Mouse (Mus musculus) hindbrain, embryonic 16.5 days (tissue): ENCODE measurements around the gene Syngr1. TPM values are rescaled to one million over a fixed set of nuclear protein-coding genes. Genes with fewer than 3 reads are reported as not detected.
A peak's percentile ranks its signal among the peaks of the same experiment; 100 is the strongest.

Source experiments
- ATAC-seq: fragments of 200-750 bp; cut with Nextera tagmentation; 2 replicates; pipeline ENCODE4 v1.8.0; 2017; ENCODE audit warnings: moderate TSS enrichment, moderate library complexity
- H3K27ac ChIP-seq: fragments of 300-500 bp; sonication (generic); 2 replicates; pipeline ENCODE4 v1.5.1; 2014; ENCODE audit warnings: low read depth, mild to moderate bottlenecking, control low read depth, low read length, moderate library complexity
- H3K27me3 ChIP-seq: fragments of 300-500 bp; sonication (generic); replicated peaks from 2 replicates; pipeline ENCODE4 v1.6.1; 2014; ENCODE audit warnings: low read length; ENCODE audit not compliant: control insufficient read depth, insufficient read depth
- H3K36me3 ChIP-seq: fragments of 300-500 bp; sonication (generic); 2 replicates; pipeline ENCODE4 v1.6.1; 2014; ENCODE audit warnings: mild to moderate bottlenecking, low read length, moderate library complexity, mixed read lengths; ENCODE audit not compliant: control insufficient read depth, insufficient read depth
- H3K4me1 ChIP-seq: fragments of 300-500 bp; sonication (generic); 2 replicates; pipeline ENCODE4 v1.6.1; 2014; ENCODE audit warnings: low read depth, low read length; ENCODE audit not compliant: control insufficient read depth, insufficient read depth
- H3K4me2 ChIP-seq: fragments of 300-500 bp; sonication (generic); 2 replicates; pipeline ENCODE4 v1.6.1; 2014; ENCODE audit warnings: mild to moderate bottlenecking, low read length, control low read depth, moderate library complexity
- H3K4me3 ChIP-seq: fragments of 300-500 bp; sonication (generic); 2 replicates; pipeline ENCODE4 v1.5.1; 2014; ENCODE audit warnings: mild to moderate bottlenecking, low read length, control low read depth, moderate library complexity
- H3K9ac ChIP-seq: fragments of 300-500 bp; sonication (generic); 2 replicates; pipeline ENCODE4 v1.6.1; 2014; ENCODE audit warnings: low read depth, mild to moderate bottlenecking, control low read depth, low read length, moderate library complexity
- H3K9me3 ChIP-seq: fragments of 300-500 bp; sonication (generic); 2 replicates; pipeline ENCODE4 v1.6.1; 2014; ENCODE audit warnings: mild to moderate bottlenecking, low read length, moderate library complexity; ENCODE audit not compliant: control insufficient read depth
- WGBS: fragments of 180-500 bp; shearing (Covaris S2); extraction: QIAGEN DNeasy Blood & Tissue Kit; methylation state at CpG from one replicate; pipeline ENCODE4 v1.1.7; 2014; 5-methylcytosine and 5-hydroxymethylcytosine counted together
- polyA plus RNA-seq: library from polyadenylated mRNA; unstranded; fragments of >200 nt; fragmentation: Nextera tagmentation; extraction: Ambion mirVana; gene quantifications from 2 replicates; pipeline ENCODE4 v1.2.1, GENCODE M21; 2015

The Syngr1 gene
- polyA plus RNA-seq, 1 experiment from 2014 or later, result 80.3 TPM

DNA sequence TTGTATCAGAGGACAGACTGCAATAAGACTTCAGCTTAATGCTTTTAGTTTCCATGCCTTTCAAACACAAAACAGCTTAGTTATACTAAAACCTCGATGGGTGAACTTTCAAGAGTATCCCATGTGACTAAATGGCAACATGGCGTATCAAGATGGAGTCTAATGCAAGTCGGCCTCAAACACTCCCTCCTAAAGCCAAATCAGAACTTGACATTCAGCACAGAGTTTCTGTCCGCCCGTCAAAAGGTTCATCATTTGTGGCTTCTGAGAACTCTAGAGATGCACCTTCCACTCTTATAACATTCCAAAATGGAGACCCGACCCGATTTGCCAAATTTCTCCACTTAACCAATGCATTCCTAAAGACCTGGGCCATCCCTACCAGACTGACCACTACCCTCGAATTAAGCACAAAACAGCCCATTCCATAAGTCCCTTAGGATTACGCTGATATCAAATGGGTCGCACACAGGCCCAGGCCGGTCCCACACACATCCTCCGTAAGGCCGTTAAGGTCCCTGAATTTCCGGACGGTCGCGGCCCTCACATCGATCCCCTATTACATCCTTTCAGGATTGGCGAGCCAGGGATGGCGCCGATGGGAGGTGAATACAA lies 8.4 kb upstream of the Syngr1 start:
- peak overlapping the region; percentile 88 for H3K9ac ChIP-seq
- peak overlapping the region; percentile 70 for H3K4me3 ChIP-seq
- WGBS, result under 1% methylated on average over 21 of the region's 21 CpGs
- no peaks in the 10 kb centered on the region for H3K27me3 ChIP-seq
- H3K4me1 ChIP-seq, result peaks cover 25% of the 10 kb centered on the region
- ATAC-seq, result no peak; the same call in 1 of the 2 replicates
- peak overlapping the region; percentile 88 for H3K4me2 ChIP-seq
- peak overlapping the region; percentile 86 for H3K27ac ChIP-seq
- H3K9me3 ChIP-seq, result no peaks in the 10 kb centered on the region
- peaks cover 34% of the 10 kb centered on the region for H3K36me3 ChIP-seq

DNA sequence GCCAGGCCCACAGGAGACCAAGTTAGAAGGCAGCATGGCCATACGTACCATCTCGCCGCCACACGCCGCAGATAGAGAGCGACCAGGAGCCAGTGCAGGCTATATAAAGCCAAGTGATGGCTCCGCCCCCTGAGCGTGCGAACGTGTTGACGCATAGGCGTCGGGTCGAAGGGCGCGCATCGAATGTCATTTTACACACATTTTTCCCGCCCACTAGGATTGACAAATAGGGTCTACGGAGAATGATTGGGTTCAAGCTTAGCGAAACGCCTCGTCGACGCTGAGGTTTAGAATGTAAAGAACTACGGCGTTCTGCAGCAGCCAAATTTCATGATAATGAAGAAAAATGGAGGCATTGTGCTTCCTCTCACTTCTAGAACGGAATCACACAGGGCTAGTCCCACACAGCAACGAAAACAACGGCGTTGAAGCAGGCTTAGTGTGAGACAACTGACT lies 7.8 kb upstream of the Syngr1 start:
- ATAC-seq, result peak; percentile 97
- peaks cover 25% of the 10 kb centered on the region for H3K4me1 ChIP-seq
- peaks cover 29% of the 10 kb centered on the region for H3K36me3 ChIP-seq
- H3K9me3 ChIP-seq, result no peaks in the 10 kb centered on the region
- peak overlapping the region; percentile 70 for H3K4me3 ChIP-seq
- peak overlapping the region; percentile 88 for H3K9ac ChIP-seq
- H3K27me3 ChIP-seq, result no peaks in the 10 kb centered on the region
- under 1% methylated on average over 30 of the region's 30 CpGs for WGBS
- H3K27ac ChIP-seq, result peak overlapping the region; percentile 93
- H3K4me2 ChIP-seq, result peak overlapping the region; percentile 88

DNA sequence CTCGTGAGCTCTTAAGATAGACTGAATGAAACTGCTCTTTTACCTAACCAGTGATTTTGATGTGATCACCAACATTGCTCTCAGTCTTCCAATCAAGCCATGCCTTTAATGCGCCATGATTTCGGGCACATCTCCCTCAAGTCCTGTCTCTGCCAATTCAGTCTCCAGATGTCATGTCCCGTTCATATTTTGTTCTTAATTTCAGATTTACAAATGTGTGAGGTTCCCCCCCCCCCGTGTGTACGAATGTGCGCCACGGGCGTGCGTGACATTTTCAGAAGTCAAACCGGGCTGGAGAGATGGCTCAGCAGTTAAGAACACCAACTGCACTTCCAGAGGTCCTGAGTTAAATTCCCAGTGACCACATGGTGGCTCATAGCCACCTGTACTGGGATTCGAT lies 7.4 kb upstream of the Syngr1 start:
- Histone ChIP-seq H3K9ac (peak overlapping the region; percentile 65), H3K36me3 (peaks cover 25% of the 10 kb centered on the region), H3K4me3 (peak overlapping the region; percentile 70), H3K27me3 (no peaks in the 10 kb centered on the region), H3K4me1 (peaks cover 25% of the 10 kb centered on the region), H3K27ac (peak overlapping the region; percentile 93), H3K9me3 (no peaks in the 10 kb centered on the region), H3K4me2 (peak overlapping the region; percentile 80)
- ATAC-seq, result 0 out of 2 replicates have a peak, but pooled peaks have one; percentile 1
- WGBS, result under 1% methylated on average over 12 of the region's 12 CpGs

DNA sequence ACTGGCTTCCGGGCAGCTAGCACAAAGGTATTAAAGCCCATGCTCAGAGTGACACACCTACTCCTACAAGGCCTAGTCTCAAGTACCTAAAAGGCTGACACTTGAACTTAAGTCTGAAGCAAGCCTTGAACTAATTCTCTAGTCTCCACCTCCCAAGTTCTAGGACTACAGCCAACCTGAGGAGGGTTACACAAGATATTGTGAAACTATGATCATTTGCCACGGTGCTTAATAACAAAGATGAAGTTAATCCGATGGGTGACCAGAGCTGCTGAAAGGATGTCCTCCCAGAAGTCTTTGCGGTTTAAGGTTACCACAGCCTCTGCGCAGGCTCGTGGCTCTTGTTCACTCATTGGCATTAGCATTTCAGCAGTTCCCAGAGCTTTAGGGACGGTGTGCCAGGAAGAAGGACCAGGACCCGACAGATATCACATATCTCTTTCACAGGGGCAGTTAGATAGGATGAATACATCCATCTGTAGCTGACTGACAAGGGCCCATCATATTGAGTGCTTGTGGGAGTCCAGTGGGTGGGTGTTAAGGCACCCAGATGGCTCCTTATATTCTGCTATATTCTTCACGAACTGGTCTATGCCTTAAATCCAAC lies 3.6 kb upstream of the Syngr1 start:
- H3K9me3 ChIP-seq, result no peaks in the 10 kb centered on the region; the same call in 1 of the 2 replicates
- H3K9ac ChIP-seq, result no peak overlapping the region
- H3K36me3 ChIP-seq, result no peaks in the 10 kb centered on the region
- H3K4me2 ChIP-seq, result no peak overlapping the region
- no peak overlapping the region for H3K27ac ChIP-seq
- no peaks in the 10 kb centered on the region for H3K27me3 ChIP-seq
- WGBS, result 85% methylated on average over 9 of the region's 9 CpGs
- H3K4me1 ChIP-seq, result peaks cover 6% of the 10 kb centered on the region
- ATAC-seq, result no peak
- no peak overlapping the region for H3K4me3 ChIP-seq

DNA sequence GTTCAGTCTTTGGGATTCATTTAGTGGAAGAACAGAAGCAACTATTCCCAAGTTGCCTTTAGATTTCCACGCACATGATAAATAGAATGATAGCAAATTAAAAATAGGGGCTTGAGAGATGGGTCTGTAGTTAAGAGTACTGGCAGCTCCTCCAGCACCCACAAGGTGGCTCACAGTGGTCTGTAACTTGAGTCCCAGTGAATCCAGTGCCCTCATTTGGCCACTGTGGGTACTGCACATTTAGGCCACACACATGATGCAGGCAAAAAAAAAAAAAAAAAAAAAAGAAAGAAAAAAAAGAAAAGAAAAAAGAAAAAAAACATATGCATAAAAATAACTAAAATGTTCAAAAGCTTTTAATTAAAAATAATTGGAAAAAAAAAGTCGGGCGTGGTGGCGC lies 2.5 kb upstream of the Syngr1 start:
- no peak for ATAC-seq
- no peak overlapping the region for H3K9ac ChIP-seq
- no peaks in the 10 kb centered on the region; the same call in 1 of the 2 replicates for H3K9me3 ChIP-seq
- H3K4me2 ChIP-seq, result no peak overlapping the region
- WGBS, result 33% methylated on average over 4 of the region's 4 CpGs
- no peaks in the 10 kb centered on the region for H3K36me3 ChIP-seq
- no peak overlapping the region for H3K4me3 ChIP-seq
- H3K27ac ChIP-seq, result no peak overlapping the region
- H3K4me1 ChIP-seq, result peaks cover 12% of the 10 kb centered on the region
- no peaks in the 10 kb centered on the region for H3K27me3 ChIP-seq

DNA sequence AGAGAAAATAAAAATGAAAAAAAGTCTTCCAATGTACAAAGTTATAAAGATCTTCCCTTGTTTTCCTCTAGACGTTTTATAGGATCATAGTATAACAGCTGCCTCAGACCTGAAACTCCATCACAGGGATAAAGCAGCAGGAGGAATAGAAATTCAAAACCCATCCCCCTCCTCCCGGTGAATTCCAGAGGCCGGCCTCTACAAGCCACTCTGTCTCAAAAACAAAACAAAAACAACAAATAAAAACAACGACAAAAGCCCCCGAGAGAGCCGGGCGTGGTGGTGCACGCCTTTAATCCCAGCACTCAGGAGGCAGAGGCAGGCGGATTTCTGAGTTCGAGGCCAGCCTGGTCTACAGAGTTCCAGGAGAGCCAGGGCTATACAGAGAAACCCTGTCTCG lies 979 bp upstream of the Syngr1 start:
- Histone ChIP-seq H3K9me3 (no peaks in the 10 kb centered on the region; the same call in 1 of the 2 replicates), H3K27me3 (no peaks in the 10 kb centered on the region), H3K27ac (no peak overlapping the region), H3K9ac (no peak overlapping the region), H3K4me1 (peaks cover 12% of the 10 kb centered on the region), H3K4me2 (no peak overlapping the region), H3K36me3 (no peaks in the 10 kb centered on the region), H3K4me3 (no peak overlapping the region)
- 76% methylated on average over 11 of the region's 11 CpGs for WGBS
- no peak for ATAC-seq

DNA sequence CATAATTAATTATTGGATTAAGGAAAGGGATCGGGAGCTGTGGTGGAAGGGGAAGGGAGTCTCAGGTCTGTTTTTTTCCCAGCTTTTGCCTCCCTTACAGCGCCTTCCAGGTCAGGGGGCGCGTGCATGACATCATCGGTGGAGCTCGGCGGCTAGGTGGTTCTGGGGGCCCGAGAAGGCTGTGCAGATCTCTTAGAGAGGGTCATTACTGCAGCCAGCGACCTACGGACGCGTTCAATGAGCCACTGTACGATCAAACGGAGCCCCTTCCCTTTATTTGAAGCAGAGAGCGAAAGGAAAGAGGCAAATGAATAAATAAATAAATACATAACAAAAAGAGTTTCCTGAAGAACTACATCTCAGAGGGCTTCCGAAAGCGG lies 403 bp upstream of the Syngr1 start:
- H3K27ac ChIP-seq, result peak overlapping the region; percentile 73
- no peak; the same call in 1 of the 2 replicates for ATAC-seq
- peaks cover 12% of the 10 kb centered on the region for H3K4me1 ChIP-seq
- no peaks in the 10 kb centered on the region for H3K36me3 ChIP-seq
- WGBS, result under 1% methylated on average over 17 of the region's 17 CpGs
- H3K9ac ChIP-seq, result peak overlapping the region; percentile 94
- H3K4me3 ChIP-seq, result peak overlapping the region; percentile 81
- peak overlapping the region; percentile 80 for H3K4me2 ChIP-seq
- H3K27me3 ChIP-seq, result no peaks in the 10 kb centered on the region
- no peaks in the 10 kb centered on the region; the same call in 1 of the 2 replicates for H3K9me3 ChIP-seq

DNA sequence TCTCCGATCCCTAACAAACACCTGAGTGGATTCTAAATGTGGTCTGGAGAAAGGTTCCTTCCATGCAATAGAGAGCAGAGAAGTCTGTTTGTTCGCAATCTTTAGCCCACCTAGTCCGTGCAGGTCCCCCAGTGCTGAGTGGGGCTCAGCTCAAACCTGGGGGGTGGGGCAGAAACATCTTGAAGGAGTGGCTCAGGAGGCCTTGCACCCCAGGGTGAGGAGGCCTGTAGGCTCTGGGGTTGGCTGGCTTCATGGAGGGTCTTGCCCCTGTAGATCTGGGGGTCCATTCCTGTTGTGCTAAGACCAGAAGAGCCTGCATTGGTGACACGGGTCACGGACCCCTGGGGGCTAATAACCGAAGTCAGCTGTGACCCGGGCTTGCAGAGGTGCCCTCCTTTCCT lies 907 bp downstream of the Syngr1 start:
- Histone ChIP-seq H3K4me3 (peak overlapping the region; percentile 81), H3K4me1 (peaks cover 20% of the 10 kb centered on the region), H3K27ac (peak overlapping the region; percentile 73), H3K36me3 (no peaks in the 10 kb centered on the region), H3K4me2 (peak overlapping the region; percentile 80), H3K9ac (peak overlapping the region; percentile 94), H3K9me3 (no peaks in the 10 kb centered on the region; the same call in 1 of the 2 replicates), H3K27me3 (no peaks in the 10 kb centered on the region)
- ATAC-seq, result peak; percentile 19; the same call in 1 of the 2 replicates
- WGBS, result 17% methylated on average over 7 of the region's 7 CpGs

DNA sequence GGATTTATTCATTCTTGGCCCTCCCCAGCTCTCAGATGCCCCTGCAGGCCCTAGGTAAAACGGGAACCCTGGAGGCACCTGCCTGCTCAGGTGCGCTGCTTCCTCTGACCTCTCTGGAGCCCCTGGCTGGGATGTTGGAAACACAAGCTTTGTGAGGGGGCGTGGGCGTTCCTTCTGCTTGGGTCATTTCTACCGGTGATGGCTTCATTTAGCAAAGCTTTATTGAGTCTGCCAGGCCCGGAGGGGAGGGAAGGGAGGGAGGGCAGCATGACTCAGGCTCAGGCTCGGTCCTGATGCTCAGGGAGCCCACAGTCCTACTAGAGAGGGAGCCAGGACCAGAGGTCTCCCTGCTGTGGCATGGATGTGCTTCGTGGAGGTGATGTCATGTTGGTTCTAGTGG lies 1.5 kb downstream of the Syngr1 start:
- Histone ChIP-seq H3K27ac (no peak overlapping the region), H3K4me3 (peak overlapping the region; percentile 81), H3K9me3 (no peaks in the 10 kb centered on the region; the same call in 1 of the 2 replicates), H3K9ac (peak overlapping the region; percentile 94), H3K36me3 (no peaks in the 10 kb centered on the region), H3K27me3 (no peaks in the 10 kb centered on the region), H3K4me2 (peak overlapping the region; percentile 80), H3K4me1 (peaks cover 26% of the 10 kb centered on the region)
- 9% methylated on average over 8 of the region's 8 CpGs for WGBS
- no peak for ATAC-seq
